Mouse (Mus musculus) E14TG2a.4 (cell line): ENCODE measurements around the gene Lpxn.

ENCODE experiments used
- CTCF ChIP-seq: conservative IDR thresholded peaks from 2 replicates; pipeline ENCODE4 v1.5.1; 2014; ENCODE audit warnings: low read length
- NANOG ChIP-seq: IDR thresholded peaks from 2 replicates; pipeline ENCODE4 v1.6.1; 2014; ENCODE audit warnings: borderline replicate concordance, low read length, mixed read lengths
- POU5F1 ChIP-seq: IDR thresholded peaks from 2 replicates; pipeline ENCODE4 v1.6.1; 2014; ENCODE audit warnings: low read length, borderline replicate concordance

DNA sequence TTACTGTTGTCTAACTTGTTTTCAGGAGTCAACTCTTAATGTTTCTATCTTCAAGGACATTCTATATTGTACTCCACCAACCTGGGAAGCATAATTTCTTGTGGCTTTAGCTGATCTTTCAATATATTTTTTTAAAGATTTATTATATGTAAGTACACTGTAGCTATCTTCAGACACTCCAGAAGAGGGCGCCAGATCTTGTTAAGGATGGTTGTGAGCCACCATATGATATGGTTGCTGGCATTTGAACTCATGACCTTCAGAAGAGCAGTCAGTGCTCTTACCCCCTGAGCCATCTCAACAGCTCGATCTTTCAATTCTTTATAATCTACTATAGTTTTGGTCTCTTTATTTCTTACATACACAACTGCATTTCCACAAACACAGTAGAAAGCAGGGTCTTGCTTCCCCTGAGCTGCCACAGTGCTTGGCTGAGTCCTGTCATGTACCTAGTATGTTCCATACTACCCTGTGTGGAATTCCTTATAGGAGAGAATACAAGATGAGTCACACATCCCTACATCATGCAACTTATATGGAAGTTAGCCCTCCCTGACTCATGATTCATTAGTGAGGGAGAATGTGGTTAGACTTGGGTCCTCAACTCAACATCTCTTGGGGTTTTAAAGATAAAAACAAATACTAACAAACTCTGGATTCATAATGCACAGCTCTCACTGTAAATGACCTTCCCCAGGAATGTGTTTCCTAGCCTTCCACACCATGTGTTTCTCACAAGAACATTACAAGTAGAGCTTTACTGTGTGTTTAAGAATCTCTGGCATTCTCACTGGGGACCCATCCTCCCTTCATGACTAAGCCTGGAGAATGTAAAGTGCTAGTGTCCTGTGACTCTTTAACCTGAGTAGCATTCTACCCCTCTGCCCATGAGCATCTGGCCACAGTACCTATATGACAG, 33.5 kb upstream of the Lpxn start:
- TF ChIP-seq CTCF (peak; percentile 37), NANOG (no peak), POU5F1 (no peak)
